Mouse (Mus musculus) kidney, postnatal 10 days (tissue): ENCODE measurements around the gene Rnpepl1.
"Not testable (repeated sequence)": the region's sequence is repeated elsewhere in the genome, so short reads cannot be mapped to it uniquely, and the experiment has no call there.

Source experiments
- DNase-seq: peaks from one replicate; pipeline ENCODE4 v3.0.0; 2021; ENCODE audit warnings: mixed read lengths

The Rnpepl1 gene

GRCm38 (mm10) chr1:92943219-92943989 lies 32.8 kb downstream of the Rnpepl1 start:
- peak; percentile 4 for DNase-seq

GRCm38 (mm10) chr1:92947966-92948365 lies 37.4 kb downstream of the Rnpepl1 start:
- no peak for DNase-seq

- peak; percentile 37 for DNase-seq
Measured at GRCm38 (mm10) chr1:92949426-92949825, 38.8 kb downstream of the Rnpepl1 start.

GRCm38 (mm10) chr1:92950607-92951006 lies 40.0 kb downstream of the Rnpepl1 start, which contains the start of gene Gpr35:
TSS of gene Gpr35 (plus strand) at chr1:92950865.
- DNase-seq: peak; percentile 16

- DNase-seq: no peak
Measured at GRCm38 (mm10) chr1:92953641-92954040, 43.1 kb downstream of the Rnpepl1 start.

GRCm38 (mm10) chr1:92956571-92957335 lies 46.2 kb downstream of the Rnpepl1 start:
- peak; percentile 84 for DNase-seq

- DNase-seq: peak; percentile 3
Measured at GRCm38 (mm10) chr1:92958999-92959398, 48.4 kb downstream of the Rnpepl1 start.

GRCm38 (mm10) chr1:92970791-92971190 lies 60.2 kb downstream of the Rnpepl1 start:
- DNase-seq: not testable (repeated sequence)

- DNase-seq: no peak
Measured at GRCm38 (mm10) chr1:92971879-92972795, 61.6 kb downstream of the Rnpepl1 start.

- peak; percentile 74 for DNase-seq
Measured at GRCm38 (mm10) chr1:92972854-92973253, 62.3 kb downstream of the Rnpepl1 start.
